Mouse (Mus musculus) inflammation-experienced regulatory T-cells, adult 6 months (primary cell): ENCODE measurements around the gene N4bp1. TPM values are rescaled to one million over a fixed set of nuclear protein-coding genes. Genes with fewer than 3 reads are reported as not detected.

Experiments
- ATAC-seq: one replicate; pipeline ENCODE4 v1.8.0; 2017
- polyA plus RNA-seq, 3 experiments: library from polyadenylated mRNA; unstranded; fragments of 100-300 nt; shearing (Covaris generic); gene quantifications; one replicate each; pipeline ENCODE4 v1.2.1; 2017

Gene N4bp1
- polyA plus RNA-seq, 3 experiments from 2014 or later = 8.7 to 11.9 (median 10.4) TPM

- ATAC-seq = no peak
Observed at GRCm38 (mm10) chr8:86854686-86855085, 30.4 kb downstream of the N4bp1 start.

- no peak for ATAC-seq
Observed at GRCm38 (mm10) chr8:86853989-86854373, 31.1 kb downstream of the N4bp1 start.

- ATAC-seq = no peak
Observed at GRCm38 (mm10) chr8:86853266-86853988, 31.6 kb downstream of the N4bp1 start.

GRCm38 (mm10) chr8:86852491-86852890, 32.6 kb downstream of the N4bp1 start:
- no peak for ATAC-seq

- ATAC-seq = no peak
Observed at GRCm38 (mm10) chr8:86848876-86849275, 36.2 kb downstream of the N4bp1 start.

- ATAC-seq = no peak
Observed at GRCm38 (mm10) chr8:86848401-86848800, 36.7 kb downstream of the N4bp1 start.

- no peak for ATAC-seq
Observed at GRCm38 (mm10) chr8:86847091-86847490, 38.0 kb downstream of the N4bp1 start.

GRCm38 (mm10) chr8:86845875-86846274, 39.2 kb downstream of the N4bp1 start:
- ATAC-seq = no peak

GRCm38 (mm10) chr8:86844856-86845255, 40.2 kb downstream of the N4bp1 start:
- no peak for ATAC-seq

GRCm38 (mm10) chr8:86843896-86844295, 41.2 kb downstream of the N4bp1 start:
- ATAC-seq = no peak

GRCm38 (mm10) chr8:86841556-86842309, 43.3 kb downstream of the N4bp1 start:
- ATAC-seq = no peak

GRCm38 (mm10) chr8:86840120-86840693, 44.9 kb downstream of the N4bp1 start:
- ATAC-seq = no peak

GRCm38 (mm10) chr8:86838707-86839438, 46.2 kb downstream of the N4bp1 start:
- peak; percentile 59 for ATAC-seq

- ATAC-seq = peak; percentile 35
Observed at GRCm38 (mm10) chr8:86837234-86837633, 47.8 kb downstream of the N4bp1 start.

GRCm38 (mm10) chr8:86835881-86836280, 49.2 kb downstream of the N4bp1 start:
- no peak for ATAC-seq

GRCm38 (mm10) chr8:86834496-86835260, 50.4 kb downstream of the N4bp1 start:
- ATAC-seq = no peak

- no peak for ATAC-seq
Observed at GRCm38 (mm10) chr8:86833937-86834336, 51.1 kb downstream of the N4bp1 start.

- ATAC-seq = no peak
Observed at GRCm38 (mm10) chr8:86828925-86829324, 56.1 kb downstream of the N4bp1 start.

GRCm38 (mm10) chr8:86827199-86827598, 57.9 kb downstream of the N4bp1 start:
- ATAC-seq = no peak

GRCm38 (mm10) chr8:86826538-86826937, 58.5 kb downstream of the N4bp1 start:
- no peak for ATAC-seq

- ATAC-seq = no peak
Observed at GRCm38 (mm10) chr8:86825674-86826448, 59.2 kb downstream of the N4bp1 start.
